Mouse (Mus musculus): ENCODE measurements around the gene Strip2.

The Strip2 gene

GRCm38 (mm10) chr6:29930665-29931064 is 13.9 kb downstream of the Strip2 start:
- DNase-seq: no peak

- DNase-seq: no peak
These were observed 14.4 kb downstream of the Strip2 start for GRCm38 (mm10) chr6:29931181-29931580.

- no peak for DNase-seq
These were observed 18.9 kb downstream of the Strip2 start for GRCm38 (mm10) chr6:29935741-29936140.

- DNase-seq: no peak
These were observed 23.6 kb downstream of the Strip2 start for GRCm38 (mm10) chr6:29940428-29940827.

- DNase-seq: no peak
These were observed 24.2 kb downstream of the Strip2 start for GRCm38 (mm10) chr6:29941036-29941435.

GRCm38 (mm10) chr6:29944465-29944864 is 27.7 kb downstream of the Strip2 start:
- no peak for DNase-seq

GRCm38 (mm10) chr6:29946568-29946967 is 29.8 kb downstream of the Strip2 start:
- no peak for DNase-seq

- no peak for DNase-seq
These were observed 31.0 kb downstream of the Strip2 start for GRCm38 (mm10) chr6:29947823-29948222.

- DNase-seq: no peak
These were observed 39.9 kb downstream of the Strip2 start for GRCm38 (mm10) chr6:29956749-29957148.

- no peak for DNase-seq
These were observed 41.9 kb downstream of the Strip2 start for GRCm38 (mm10) chr6:29958669-29959068.

GRCm38 (mm10) chr6:29961081-29961480 is 44.3 kb downstream of the Strip2 start:
- no peak for DNase-seq

- DNase-seq: no peak
These were observed 51.1 kb downstream of the Strip2 start for GRCm38 (mm10) chr6:29967917-29968316.

- DNase-seq: no peak
These were observed 56.5 kb downstream of the Strip2 start for GRCm38 (mm10) chr6:29973341-29973740.

- DNase-seq: no peak
These were observed 58.0 kb downstream of the Strip2 start for GRCm38 (mm10) chr6:29974836-29975235.

GRCm38 (mm10) chr6:29980461-29980860 is 63.6 kb downstream of the Strip2 start:
- no peak for DNase-seq

GRCm38 (mm10) chr6:29981797-29982196 is 65.0 kb downstream of the Strip2 start:
- no peak for DNase-seq

- peak; percentile 14 for DNase-seq
These were observed 68.3 kb downstream of the Strip2 start for GRCm38 (mm10) chr6:29985058-29985498.

GRCm38 (mm10) chr6:29985504-29985903 is 68.7 kb downstream of the Strip2 start:
- DNase-seq: no peak

- DNase-seq: no peak
These were observed 69.2 kb downstream of the Strip2 start for GRCm38 (mm10) chr6:29985986-29986385.

GRCm38 (mm10) chr6:29987246-29987645 is 70.4 kb downstream of the Strip2 start:
- DNase-seq: no peak

GRCm38 (mm10) chr6:29998140-29998539 is 81.3 kb downstream of the Strip2 start:
- no peak for DNase-seq

GRCm38 (mm10) chr6:29998771-29999170 is 82.0 kb downstream of the Strip2 start:
- DNase-seq: no peak

GRCm38 (mm10) chr6:30002628-30003027 is 85.8 kb downstream of the Strip2 start:
- no peak for DNase-seq

- no peak for DNase-seq
These were observed 89.0 kb downstream of the Strip2 start for GRCm38 (mm10) chr6:30005851-30006250.

- no peak for DNase-seq
These were observed 92.4 kb downstream of the Strip2 start for GRCm38 (mm10) chr6:30009204-30009603.
